Mouse (Mus musculus): ENCODE measurements at regions not wholly inside any gene's neighbourhood (a gene's known extent, or its start where the extent isn't known, plus 50 kb on each side); places are given as distances from the start of the nearest gene placed in this dataset.
A peak's percentile ranks its signal among the peaks of the same experiment; 100 is the strongest.

GRCm38 (mm10) chr10:45850625-45851024 lies 273.0 kb downstream of the Hace1 start:
- no peak for TF ChIP-seq CTCF (IDR thresholded peaks at IDR 0.05; ENCODE audit: low read depth)
- Histone ChIP-seq H3K27me3 (ENCODE audit: insufficient read depth, low read length) (no peaks in the 10 kb centered on the region), H3K4me1 (replicated peaks; ENCODE audit: insufficient read depth, low read length) (no peaks in the 10 kb centered on the region), H3K9ac (ENCODE audit: low read depth, low read length) (no peak overlapping the region), H3K36me3 (ENCODE audit: insufficient read depth, low read length) (no peaks in the 10 kb centered on the region), H3K9me3 (replicated peaks; ENCODE audit: low read length) (no peaks in the 10 kb centered on the region), H3K4me3 (replicated peaks; ENCODE audit: low read depth, low read length) (no peak overlapping the region), H3K4me2 (ENCODE audit: low read length) (peak overlapping the region; percentile 7; the same call in 1 of the 2 replicates), H3K27ac (peak overlapping the region; percentile 32)
- no peak for ATAC-seq (replicated peaks; ENCODE audit: low FRiP score, low read depth)
- 28% methylated on average over 6 of the region's 6 CpGs for WGBS
- peak; percentile 52 for DNase-seq (ENCODE audit: low spot score)

- Histone ChIP-seq H3K27me3 (ENCODE audit: insufficient read depth, low read length) (no peaks in the 10 kb centered on the region), H3K4me3 (replicated peaks; ENCODE audit: low read depth, low read length) (no peak overlapping the region), H3K4me2 (ENCODE audit: low read length) (no peak overlapping the region), H3K36me3 (ENCODE audit: insufficient read depth, low read length) (no peaks in the 10 kb centered on the region), H3K4me1 (replicated peaks; ENCODE audit: insufficient read depth, low read length) (no peaks in the 10 kb centered on the region), H3K9ac (ENCODE audit: low read depth, low read length) (no peak overlapping the region), H3K27ac (no peak overlapping the region), H3K9me3 (replicated peaks; ENCODE audit: low read length) (no peaks in the 10 kb centered on the region)
- no peak for DNase-seq (ENCODE audit: low spot score)
- no peak for ATAC-seq (replicated peaks; ENCODE audit: low FRiP score, low read depth)
- WGBS: 70% methylated on average over 5 of the region's 5 CpGs
- no peak for TF ChIP-seq CTCF (IDR thresholded peaks at IDR 0.05; ENCODE audit: low read depth)
Observed at GRCm38 (mm10) chr10:45852688-45853087, 275.1 kb downstream of the Hace1 start.

- H3K36me3 ChIP-seq (ENCODE audit: insufficient read depth, low read length): no peaks in the 10 kb centered on the region
- no peak overlapping the region for H3K9ac ChIP-seq (ENCODE audit: low read depth, low read length)
- no peak for TF ChIP-seq CTCF (IDR thresholded peaks at IDR 0.05; ENCODE audit: low read depth)
- ATAC-seq (replicated peaks; ENCODE audit: low FRiP score, low read depth): no peak
- no peak overlapping the region for H3K4me2 ChIP-seq (ENCODE audit: low read length)
- H3K27ac ChIP-seq: no peak overlapping the region
- no peaks in the 10 kb centered on the region for H3K4me1 ChIP-seq (replicated peaks; ENCODE audit: insufficient read depth, low read length)
- no peaks in the 10 kb centered on the region for H3K9me3 ChIP-seq (replicated peaks; ENCODE audit: low read length)
- no peak for DNase-seq (ENCODE audit: low spot score)
- H3K27me3 ChIP-seq (ENCODE audit: insufficient read depth, low read length): no peaks in the 10 kb centered on the region
- WGBS: 76% methylated on average over 3 of the region's 3 CpGs
- no peak overlapping the region for H3K4me3 ChIP-seq (replicated peaks; ENCODE audit: low read depth, low read length)
Observed at GRCm38 (mm10) chr10:45855514-45855913, 277.9 kb downstream of the Hace1 start.

- ATAC-seq (replicated peaks; ENCODE audit: low FRiP score, low read depth): no peak
- DNase-seq (ENCODE audit: low spot score): no peak
- Histone ChIP-seq H3K4me1 (replicated peaks; ENCODE audit: insufficient read depth, low read length) (no peaks in the 10 kb centered on the region), H3K27me3 (ENCODE audit: insufficient read depth, low read length) (no peaks in the 10 kb centered on the region), H3K4me2 (ENCODE audit: low read length) (no peak overlapping the region), H3K9me3 (replicated peaks; ENCODE audit: low read length) (no peaks in the 10 kb centered on the region), H3K27ac (no peak overlapping the region), H3K9ac (ENCODE audit: low read depth, low read length) (no peak overlapping the region), H3K4me3 (replicated peaks; ENCODE audit: low read depth, low read length) (no peak overlapping the region), H3K36me3 (ENCODE audit: insufficient read depth, low read length) (no peaks in the 10 kb centered on the region)
- no peak for TF ChIP-seq CTCF (IDR thresholded peaks at IDR 0.05; ENCODE audit: low read depth)
- WGBS: 70% methylated on average over 3 of the region's 3 CpGs
Observed at GRCm38 (mm10) chr10:45859137-45859536, 281.5 kb downstream of the Hace1 start.

GRCm38 (mm10) chr10:45859909-45860308 lies 282.3 kb downstream of the Hace1 start:
- 62% methylated on average over 4 of the region's 4 CpGs for WGBS
- DNase-seq (ENCODE audit: low spot score): no peak
- Histone ChIP-seq H3K36me3 (ENCODE audit: insufficient read depth, low read length) (no peaks in the 10 kb centered on the region), H3K9me3 (replicated peaks; ENCODE audit: low read length) (no peaks in the 10 kb centered on the region), H3K4me3 (replicated peaks; ENCODE audit: low read depth, low read length) (no peak overlapping the region), H3K27ac (no peak overlapping the region), H3K4me2 (ENCODE audit: low read length) (no peak overlapping the region), H3K27me3 (ENCODE audit: insufficient read depth, low read length) (no peaks in the 10 kb centered on the region), H3K9ac (ENCODE audit: low read depth, low read length) (no peak overlapping the region), H3K4me1 (replicated peaks; ENCODE audit: insufficient read depth, low read length) (no peaks in the 10 kb centered on the region)
- no peak for ATAC-seq (replicated peaks; ENCODE audit: low FRiP score, low read depth)
- no peak for TF ChIP-seq CTCF (IDR thresholded peaks at IDR 0.05; ENCODE audit: low read depth)

GRCm38 (mm10) chr10:45860696-45861095 lies 283.1 kb downstream of the Hace1 start:
- no peaks in the 10 kb centered on the region for H3K36me3 ChIP-seq (ENCODE audit: insufficient read depth, low read length)
- 83% methylated on average over 4 of the region's 4 CpGs for WGBS
- no peak for ATAC-seq (replicated peaks; ENCODE audit: low FRiP score, low read depth)
- no peak overlapping the region for H3K27ac ChIP-seq
- no peak overlapping the region for H3K9ac ChIP-seq (ENCODE audit: low read depth, low read length)
- H3K4me3 ChIP-seq (replicated peaks; ENCODE audit: low read depth, low read length): no peak overlapping the region
- no peak for DNase-seq (ENCODE audit: low spot score)
- no peaks in the 10 kb centered on the region for H3K27me3 ChIP-seq (ENCODE audit: insufficient read depth, low read length)
- no peak overlapping the region for H3K4me2 ChIP-seq (ENCODE audit: low read length)
- no peaks in the 10 kb centered on the region for H3K4me1 ChIP-seq (replicated peaks; ENCODE audit: insufficient read depth, low read length)
- H3K9me3 ChIP-seq (replicated peaks; ENCODE audit: low read length): no peaks in the 10 kb centered on the region
- no peak for TF ChIP-seq CTCF (IDR thresholded peaks at IDR 0.05; ENCODE audit: low read depth)

GRCm38 (mm10) chr10:45865793-45866192 lies 288.2 kb downstream of the Hace1 start:
- Histone ChIP-seq H3K4me3 (replicated peaks; ENCODE audit: low read depth, low read length) (no peak overlapping the region), H3K9ac (ENCODE audit: low read depth, low read length) (no peak overlapping the region), H3K36me3 (ENCODE audit: insufficient read depth, low read length) (no peaks in the 10 kb centered on the region), H3K27me3 (ENCODE audit: insufficient read depth, low read length) (no peaks in the 10 kb centered on the region), H3K4me2 (ENCODE audit: low read length) (no peak overlapping the region), H3K27ac (no peak overlapping the region), H3K4me1 (replicated peaks; ENCODE audit: insufficient read depth, low read length) (no peaks in the 10 kb centered on the region), H3K9me3 (replicated peaks; ENCODE audit: low read length) (no peaks in the 10 kb centered on the region)
- no peak for ATAC-seq (replicated peaks; ENCODE audit: low FRiP score, low read depth)
- no peak for DNase-seq (ENCODE audit: low spot score)
- 37% methylated on average over 4 of the region's 4 CpGs for WGBS
- TF ChIP-seq CTCF (IDR thresholded peaks at IDR 0.05; ENCODE audit: low read depth): no peak
